Mouse (Mus musculus): ENCODE measurements around the gene Dclre1c.

The Dclre1c gene

DNA sequence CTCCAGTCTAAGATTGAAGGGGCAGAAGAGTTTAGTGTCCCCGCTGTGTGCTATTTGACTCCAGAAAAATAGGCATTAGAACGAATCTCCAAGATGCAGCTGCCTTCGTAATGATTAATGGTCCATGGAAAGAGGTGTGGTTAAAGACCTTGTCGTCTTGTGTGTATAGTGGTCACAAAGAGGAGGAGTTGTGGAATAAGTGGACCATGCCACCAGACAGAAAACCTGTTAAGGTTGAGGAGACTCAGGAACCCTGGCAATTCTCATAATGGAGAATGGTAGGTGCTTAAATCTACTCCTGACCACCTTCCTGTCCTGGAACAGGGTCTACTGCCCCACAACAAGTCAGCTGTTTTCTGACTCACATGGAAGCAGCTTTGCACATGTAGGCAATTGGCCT is 22.1 kb downstream of the Dclre1c start:
- TF ChIP-seq NANOG (IDR thresholded peaks at IDR 0.05; ENCODE audit: borderline replicate concordance, low read length) (no peak), POU5F1 (IDR thresholded peaks at IDR 0.05; ENCODE audit: borderline replicate concordance, low read length) (no peak), CTCF (conservative IDR thresholded peaks at IDR 0.05; ENCODE audit: low read length) (no peak)
- Histone ChIP-seq H3K36me3 (ENCODE audit: insufficient read depth, low read length) (peaks cover 80% of the 10 kb centered on the region), H3K9me3 (ENCODE audit: low read length) (no peaks in the 10 kb centered on the region), H3K4me3 (replicated peaks; ENCODE audit: low read length) (no peak overlapping the region), H3K4me1 (replicated peaks; ENCODE audit: low read depth, low read length) (peaks cover 57% of the 10 kb centered on the region), H3K27me3 (ENCODE audit: insufficient read depth, low read length) (no peaks in the 10 kb centered on the region)

DNA sequence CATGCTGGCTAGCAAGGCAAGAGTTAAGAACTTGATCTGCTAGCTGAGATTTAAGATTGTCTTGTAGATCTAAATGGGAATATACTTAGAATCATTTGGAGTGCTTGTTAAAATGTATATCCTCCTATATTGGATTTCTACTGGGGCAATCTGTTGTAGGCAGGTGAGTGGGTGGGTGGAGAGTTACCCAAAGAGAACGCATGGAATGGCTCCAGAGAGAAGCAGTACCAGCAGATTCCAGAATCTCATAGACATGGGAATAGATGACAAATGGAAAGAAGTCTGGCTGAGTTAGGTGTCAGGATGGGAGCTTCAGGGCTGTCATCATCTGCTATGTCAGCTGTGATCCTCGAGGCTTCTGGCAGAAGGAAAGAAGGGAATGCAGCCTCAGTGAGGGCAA is 25.5 kb downstream of the Dclre1c start:
- H3K36me3 ChIP-seq (ENCODE audit: insufficient read depth, low read length) = peaks cover 83% of the 10 kb centered on the region
- no peaks in the 10 kb centered on the region for H3K9me3 ChIP-seq (ENCODE audit: low read length)
- TF ChIP-seq POU5F1 (IDR thresholded peaks at IDR 0.05; ENCODE audit: borderline replicate concordance, low read length) = no peak
- H3K4me3 ChIP-seq (replicated peaks; ENCODE audit: low read length) = no peak overlapping the region
- H3K4me1 ChIP-seq (replicated peaks; ENCODE audit: low read depth, low read length) = peaks cover 55% of the 10 kb centered on the region
- no peaks in the 10 kb centered on the region for H3K27me3 ChIP-seq (ENCODE audit: insufficient read depth, low read length)

DNA sequence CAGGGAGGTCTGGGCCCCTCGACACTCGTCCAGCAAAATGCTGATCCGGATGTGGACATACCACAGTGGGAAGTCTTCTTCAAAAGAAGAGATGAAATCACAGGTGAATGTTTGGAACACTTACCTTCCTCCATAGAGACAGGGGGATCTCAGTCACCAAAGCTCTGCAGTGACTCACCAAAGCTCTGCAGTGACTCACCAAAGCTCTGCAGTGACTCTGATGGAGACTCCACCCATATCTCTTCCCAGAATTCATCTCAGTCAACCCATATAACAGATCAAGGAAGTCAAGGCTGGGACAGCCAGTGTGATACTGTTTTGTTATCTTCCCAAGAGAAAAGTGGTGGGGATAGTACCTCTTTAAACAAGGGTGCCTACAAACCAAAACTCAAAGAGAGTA is 29.2 kb downstream of the Dclre1c start:
- Histone ChIP-seq H3K4me1 (replicated peaks; ENCODE audit: low read depth, low read length) (peaks cover 33% of the 10 kb centered on the region), H3K9me3 (ENCODE audit: low read length) (no peaks in the 10 kb centered on the region), H3K4me3 (replicated peaks; ENCODE audit: low read length) (no peak overlapping the region), H3K36me3 (ENCODE audit: insufficient read depth, low read length) (peaks cover 92% of the 10 kb centered on the region), H3K27me3 (ENCODE audit: insufficient read depth, low read length) (no peaks in the 10 kb centered on the region)
- TF ChIP-seq CTCF (conservative IDR thresholded peaks at IDR 0.05; ENCODE audit: low read length) = no peak
- no peak for TF ChIP-seq NANOG (IDR thresholded peaks at IDR 0.05; ENCODE audit: borderline replicate concordance, low read length)
- TF ChIP-seq POU5F1 (IDR thresholded peaks at IDR 0.05; ENCODE audit: borderline replicate concordance, low read length) = no peak

DNA sequence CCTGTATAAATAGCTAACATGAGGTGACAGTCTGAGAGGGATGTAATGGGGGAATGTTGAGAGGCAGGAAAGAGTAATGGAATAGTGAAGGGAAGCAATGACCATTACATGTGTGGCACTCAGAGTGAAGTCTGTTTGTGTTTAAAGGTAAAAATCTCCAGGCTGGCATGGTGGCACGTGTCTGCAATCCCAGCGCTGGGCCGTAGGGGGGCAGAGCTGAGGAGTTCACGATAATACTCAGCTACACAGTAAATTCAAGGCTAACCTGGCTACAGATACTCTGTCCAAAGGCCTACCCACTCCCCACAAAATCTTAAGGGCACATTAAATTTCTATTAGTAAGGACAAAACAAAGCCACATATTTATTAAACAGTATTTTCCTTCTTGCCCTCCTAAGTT is 32.7 kb downstream of the Dclre1c start:
- TF ChIP-seq NANOG (IDR thresholded peaks at IDR 0.05; ENCODE audit: borderline replicate concordance, low read length) (no peak), CTCF (conservative IDR thresholded peaks at IDR 0.05; ENCODE audit: low read length) (peak; percentile 30), POU5F1 (IDR thresholded peaks at IDR 0.05; ENCODE audit: borderline replicate concordance, low read length) (no peak)

DNA sequence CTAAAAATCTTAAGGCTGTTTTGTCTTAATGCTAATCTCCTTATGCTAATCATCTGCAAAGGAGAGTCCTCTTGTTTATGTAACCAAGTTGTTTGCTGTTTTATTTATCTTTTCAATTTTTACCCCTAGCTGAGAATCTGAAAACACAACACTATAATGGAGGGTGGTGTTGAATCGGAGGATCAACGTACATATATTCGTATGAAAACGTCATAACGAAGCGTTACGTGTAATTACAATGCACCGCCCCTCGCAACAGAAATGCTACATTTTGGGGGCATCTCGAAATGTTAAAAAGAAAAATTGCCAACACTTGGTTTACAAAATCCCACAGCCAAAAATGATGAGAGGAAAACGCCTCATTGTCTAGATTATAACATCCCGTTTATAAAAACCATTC is 50.0 kb downstream of the Dclre1c start:
- H3K4me1 ChIP-seq (replicated peaks; ENCODE audit: low read depth, low read length) = peaks cover 21% of the 10 kb centered on the region
- H3K9me3 ChIP-seq (ENCODE audit: low read length) = no peaks in the 10 kb centered on the region
- H3K4me3 ChIP-seq (replicated peaks; ENCODE audit: low read length) = peak overlapping the region; percentile 93
- H3K27me3 ChIP-seq (ENCODE audit: insufficient read depth, low read length) = peaks cover 9% of the 10 kb centered on the region
- no peak for TF ChIP-seq NANOG (IDR thresholded peaks at IDR 0.05; ENCODE audit: borderline replicate concordance, low read length)
- TF ChIP-seq POU5F1 (IDR thresholded peaks at IDR 0.05; ENCODE audit: borderline replicate concordance, low read length) = no peak
- TF ChIP-seq CTCF (conservative IDR thresholded peaks at IDR 0.05; ENCODE audit: low read length) = no peak
- peaks cover 32% of the 10 kb centered on the region for H3K36me3 ChIP-seq (ENCODE audit: insufficient read depth, low read length)

More for the DNA sequence above, 32.7 kb downstream of the Dclre1c start:
- peaks cover 8% of the 10 kb centered on the region for H3K4me1 ChIP-seq (replicated peaks; ENCODE audit: low read depth, low read length)
- H3K36me3 ChIP-seq (ENCODE audit: insufficient read depth, low read length) = peaks cover 95% of the 10 kb centered on the region
- H3K27me3 ChIP-seq (ENCODE audit: insufficient read depth, low read length) = no peaks in the 10 kb centered on the region
- no peak overlapping the region for H3K4me3 ChIP-seq (replicated peaks; ENCODE audit: low read length)
- no peaks in the 10 kb centered on the region for H3K9me3 ChIP-seq (ENCODE audit: low read length)

DNA sequence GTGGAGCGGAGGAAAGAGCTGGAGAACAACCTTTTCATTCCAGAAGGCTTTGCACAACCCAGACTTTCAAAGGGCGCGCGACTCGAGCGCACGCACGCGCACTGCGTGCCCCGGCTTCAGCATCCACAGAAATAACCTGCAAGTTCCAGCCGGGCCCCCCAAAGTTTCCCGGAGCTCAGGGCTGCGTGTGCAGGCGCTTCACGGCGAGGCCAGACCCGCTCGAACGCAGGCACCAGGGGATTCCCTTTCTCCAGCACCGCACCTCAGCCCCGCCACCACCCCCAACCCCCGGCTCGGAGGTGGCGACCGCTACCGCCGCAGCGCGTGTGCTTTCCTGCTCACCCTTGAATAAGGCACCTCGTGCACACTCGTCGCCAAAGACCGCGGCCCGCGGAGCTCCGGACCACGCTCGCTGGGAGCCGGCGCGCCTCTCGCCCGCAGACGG is 50.5 kb downstream of the Dclre1c start:
- Histone ChIP-seq H3K27me3 (ENCODE audit: insufficient read depth, low read length) (peaks cover 9% of the 10 kb centered on the region), H3K9me3 (ENCODE audit: low read length) (peaks cover 2% of the 10 kb centered on the region; the same call in 1 of the 2 replicates), H3K4me1 (replicated peaks; ENCODE audit: low read depth, low read length) (peaks cover 21% of the 10 kb centered on the region), H3K4me3 (replicated peaks; ENCODE audit: low read length) (peak overlapping the region; percentile 93), H3K36me3 (ENCODE audit: insufficient read depth, low read length) (peaks cover 29% of the 10 kb centered on the region)
- TF ChIP-seq CTCF (conservative IDR thresholded peaks at IDR 0.05; ENCODE audit: low read length) (no peak), NANOG (IDR thresholded peaks at IDR 0.05; ENCODE audit: borderline replicate concordance, low read length) (no peak), POU5F1 (IDR thresholded peaks at IDR 0.05; ENCODE audit: borderline replicate concordance, low read length) (no peak)

DNA sequence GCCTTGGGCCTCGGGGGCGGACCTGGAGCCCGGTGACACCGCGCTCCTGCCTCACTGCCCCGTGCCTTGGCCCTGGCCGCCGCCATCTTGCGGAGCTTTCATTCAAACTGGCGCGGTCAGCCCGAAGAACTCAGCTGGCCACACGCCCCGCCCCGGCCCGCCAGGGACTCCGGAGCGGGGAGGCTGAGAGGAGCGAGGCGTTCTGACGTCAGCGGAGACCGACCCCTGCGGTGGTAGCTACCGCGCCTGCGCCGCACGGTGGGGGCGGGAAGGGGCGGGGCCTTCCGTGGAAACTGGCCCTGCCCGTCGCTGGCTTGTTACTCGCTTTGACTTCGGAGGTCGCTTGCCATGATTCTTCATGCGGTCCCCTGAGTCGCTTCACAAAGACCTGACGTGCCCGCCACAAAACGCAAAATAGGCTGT is 50.9 kb downstream of the Dclre1c start, which contains the start of gene Suv39h2:
Suv39h2 (minus strand) TSS at position 171 of the 423 bp plus-strand sequence.
- H3K4me1 ChIP-seq (replicated peaks; ENCODE audit: low read depth, low read length) = peaks cover 21% of the 10 kb centered on the region
- H3K4me3 ChIP-seq (replicated peaks; ENCODE audit: low read length) = peak within 1 kb of the TSS; percentile 93
- peaks cover 4% of the 10 kb centered on the region; the same call in 1 of the 2 replicates for H3K9me3 ChIP-seq (ENCODE audit: low read length)
- peaks cover 25% of the 10 kb centered on the region for H3K36me3 ChIP-seq (ENCODE audit: insufficient read depth, low read length)
- H3K27me3 ChIP-seq (ENCODE audit: insufficient read depth, low read length) = peaks cover 9% of the 10 kb centered on the region
- TF ChIP-seq NANOG (IDR thresholded peaks at IDR 0.05; ENCODE audit: borderline replicate concordance, low read length) (no peak), CTCF (conservative IDR thresholded peaks at IDR 0.05; ENCODE audit: low read length) (no peak), POU5F1 (IDR thresholded peaks at IDR 0.05; ENCODE audit: borderline replicate concordance, low read length) (no peak)

DNA sequence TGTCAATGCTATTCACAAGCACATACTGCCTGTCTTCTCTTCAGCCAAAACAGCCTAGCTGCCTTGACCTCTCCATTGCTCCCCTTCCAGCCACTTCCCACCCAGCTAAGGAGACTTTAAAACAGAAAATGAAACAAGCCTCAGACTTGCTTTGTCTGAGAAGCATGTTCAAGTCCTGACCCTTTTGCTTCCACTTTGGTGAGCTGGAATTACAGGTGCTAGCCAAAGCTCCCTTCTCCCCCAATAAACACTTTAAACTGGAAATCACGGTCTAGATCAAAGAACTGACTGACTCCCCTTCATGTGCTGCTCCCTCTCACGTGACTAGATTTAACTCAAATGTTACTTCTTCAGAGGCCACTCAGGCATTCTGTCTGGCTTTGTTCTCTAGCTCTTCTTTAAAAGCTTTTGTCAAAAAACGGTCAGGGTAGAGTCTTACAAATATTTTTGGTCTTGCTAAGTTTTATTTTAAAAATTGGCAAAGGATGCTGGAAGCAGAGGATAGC is 51.9 kb downstream of the Dclre1c start:
- Histone ChIP-seq H3K9me3 (ENCODE audit: low read length) (peaks cover 4% of the 10 kb centered on the region; the same call in 1 of the 2 replicates), H3K36me3 (ENCODE audit: insufficient read depth, low read length) (peaks cover 15% of the 10 kb centered on the region), H3K4me1 (replicated peaks; ENCODE audit: low read depth, low read length) (peaks cover 21% of the 10 kb centered on the region), H3K27me3 (ENCODE audit: insufficient read depth, low read length) (peaks cover 9% of the 10 kb centered on the region), H3K4me3 (replicated peaks; ENCODE audit: low read length) (no peak overlapping the region)
- TF ChIP-seq CTCF (conservative IDR thresholded peaks at IDR 0.05; ENCODE audit: low read length) = no peak
- TF ChIP-seq POU5F1 (IDR thresholded peaks at IDR 0.05; ENCODE audit: borderline replicate concordance, low read length) = no peak
- TF ChIP-seq NANOG (IDR thresholded peaks at IDR 0.05; ENCODE audit: borderline replicate concordance, low read length) = no peak

DNA sequence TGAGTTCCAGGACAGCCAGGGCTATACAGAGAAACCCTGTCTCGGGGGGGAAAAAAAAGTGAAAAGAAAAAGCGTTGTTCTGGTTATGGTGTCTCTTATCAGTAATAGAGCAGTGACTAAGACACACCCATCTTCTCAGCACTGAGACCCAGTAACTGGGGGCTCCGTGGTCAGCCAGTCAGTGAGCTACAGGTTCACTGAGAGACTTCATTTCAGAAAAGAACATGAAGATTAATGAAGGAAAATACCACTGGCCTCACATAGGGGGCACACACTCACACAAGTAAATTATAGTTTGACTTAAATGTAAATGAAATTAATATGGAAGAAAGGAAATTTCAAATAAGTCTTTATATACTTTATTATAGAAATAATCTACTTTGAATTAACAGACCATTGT is 56.3 kb downstream of the Dclre1c start:
- Histone ChIP-seq H3K4me1 (replicated peaks; ENCODE audit: low read depth, low read length) (peaks cover 8% of the 10 kb centered on the region), H3K4me3 (replicated peaks; ENCODE audit: low read length) (no peak overlapping the region), H3K36me3 (ENCODE audit: insufficient read depth, low read length) (peaks cover 4% of the 10 kb centered on the region; the same call in 1 of the 2 replicates), H3K27me3 (ENCODE audit: insufficient read depth, low read length) (peaks cover 9% of the 10 kb centered on the region), H3K9me3 (ENCODE audit: low read length) (peaks cover 4% of the 10 kb centered on the region; the same call in 1 of the 2 replicates)
- TF ChIP-seq CTCF (conservative IDR thresholded peaks at IDR 0.05; ENCODE audit: low read length) (0 out of 2 replicates have a peak, but pooled peaks have one; percentile 6), NANOG (IDR thresholded peaks at IDR 0.05; ENCODE audit: borderline replicate concordance, low read length) (no peak)
